Mouse (Mus musculus) MN1 (cell line): ENCODE data around the gene Pax2.
"Not testable (repeated sequence)": the region's sequence is repeated elsewhere in the genome, so short reads cannot be mapped to it uniquely, and the experiment has no call there.

Source experiments
- DNase-seq: peaks from one replicate; pipeline ENCODE4 v3.0.0-alpha.2; 2016; ENCODE audit warnings: low spot score

The Pax2 gene

DNA sequence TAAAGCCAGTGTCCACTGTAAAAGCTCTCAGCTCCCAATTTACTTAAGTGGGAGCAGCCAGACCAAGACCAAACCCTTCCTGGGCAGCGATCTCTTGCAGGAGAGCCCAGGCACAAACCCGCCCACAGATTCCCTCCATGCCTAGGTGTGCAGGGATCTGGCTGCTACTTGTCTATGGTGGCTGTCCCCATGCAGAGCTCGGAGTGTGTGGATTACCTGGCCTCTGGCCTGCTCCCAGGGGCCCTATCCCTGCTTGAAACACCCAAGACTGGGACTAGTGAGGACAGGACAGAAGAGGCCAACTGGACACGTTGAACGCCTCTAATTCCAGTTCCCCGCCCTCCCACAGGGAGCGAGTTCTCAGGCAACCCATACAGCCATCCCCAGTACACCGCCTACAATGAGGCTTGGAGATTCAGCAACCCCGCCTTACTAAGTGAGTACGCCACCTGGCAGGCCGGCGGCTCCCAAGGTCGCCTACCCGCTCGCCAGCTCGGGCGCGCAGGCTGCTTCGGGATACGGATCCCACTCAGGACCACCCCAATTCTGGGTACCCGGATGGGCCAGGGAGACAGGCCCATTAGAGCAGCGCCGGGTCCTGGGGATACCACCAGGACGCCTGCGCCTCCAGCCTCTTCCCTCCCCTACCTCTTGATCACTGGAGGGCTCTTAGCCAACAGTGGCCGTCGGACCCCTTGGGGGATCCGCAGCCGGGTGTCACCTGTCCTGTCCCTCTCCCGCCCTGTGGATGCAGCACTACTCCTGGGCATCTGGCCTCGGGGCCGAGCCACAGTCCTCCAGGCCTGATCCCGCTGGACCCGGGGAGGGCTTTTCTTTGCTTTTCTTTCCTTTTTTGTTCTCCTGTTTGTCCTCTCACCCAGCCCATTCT, 79.4 kb downstream of the Pax2 start:
- no peak for DNase-seq

GRCm38 (mm10) chr19:44835931-44836861, 80.4 kb downstream of the Pax2 start:
- DNase-seq: no peak

DNA sequence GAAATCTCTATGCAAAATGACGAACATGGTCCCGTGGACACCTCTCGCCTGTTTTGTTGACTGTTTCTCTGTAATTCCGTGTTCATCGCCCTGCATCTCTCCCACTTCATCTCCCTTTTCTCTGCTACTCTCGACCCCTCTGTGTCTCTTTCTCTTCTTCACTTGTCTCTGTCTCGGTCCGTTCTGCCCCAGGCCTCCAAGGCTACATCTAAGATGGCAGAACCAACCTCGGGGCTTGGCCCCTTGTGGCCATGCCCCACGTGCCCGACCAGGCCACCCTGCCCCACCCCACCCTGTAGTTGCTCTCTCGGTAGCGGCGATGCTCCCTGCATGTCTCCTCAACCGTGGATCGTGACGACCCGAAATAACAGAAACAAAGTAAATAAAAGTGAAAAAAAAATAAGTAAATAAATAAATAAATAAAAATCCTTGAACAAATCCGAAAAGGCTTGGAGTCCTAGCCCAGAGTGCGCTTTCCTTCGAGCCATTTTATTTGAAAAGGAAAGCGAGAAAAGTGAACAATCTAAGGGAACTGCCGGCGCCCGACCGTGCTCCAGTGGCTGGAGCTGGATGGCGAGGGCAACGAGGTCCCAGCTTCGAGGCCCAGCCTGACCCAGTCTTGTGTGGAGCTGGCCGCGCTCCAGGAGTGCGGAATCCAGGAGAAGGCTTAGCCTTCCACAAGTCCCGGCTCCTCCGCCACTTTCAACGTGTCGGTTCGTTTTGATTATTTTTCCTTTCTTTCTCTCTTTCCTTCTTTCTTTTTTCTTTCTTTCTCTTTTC, 81.8 kb downstream of the Pax2 start:
- DNase-seq: no peak

- no peak for DNase-seq
These were observed 82.5 kb downstream of the Pax2 start for GRCm38 (mm10) chr19:44838321-44838720.

DNA sequence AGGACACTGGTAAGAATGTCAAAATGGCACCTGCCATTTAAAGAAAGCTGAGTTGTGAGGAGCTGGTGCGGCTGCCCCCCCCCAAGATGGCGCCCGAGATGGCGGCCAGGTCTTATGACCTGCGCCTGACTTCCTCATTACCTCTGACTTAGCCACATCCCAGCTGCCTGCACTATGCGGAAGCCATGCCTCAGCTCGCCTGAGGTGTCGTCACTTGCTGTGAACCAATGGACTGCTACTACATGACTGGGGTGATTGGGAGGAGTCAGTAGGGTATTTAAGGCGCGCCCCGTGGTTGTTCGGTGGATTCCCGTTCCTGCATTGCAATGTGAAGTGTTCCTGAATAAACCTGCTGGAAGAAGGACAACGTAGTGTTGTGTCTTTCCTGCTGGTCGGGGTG, 86.8 kb downstream of the Pax2 start:
- DNase-seq: not testable (repeated sequence)

- no peak for DNase-seq
These were observed 93.6 kb downstream of the Pax2 start for GRCm38 (mm10) chr19:44849465-44849864.

- no peak for DNase-seq
These were observed 102.8 kb downstream of the Pax2 start for GRCm38 (mm10) chr19:44858671-44859070.

GRCm38 (mm10) chr19:44868766-44869165, 112.9 kb downstream of the Pax2 start:
- no peak for DNase-seq

DNA sequence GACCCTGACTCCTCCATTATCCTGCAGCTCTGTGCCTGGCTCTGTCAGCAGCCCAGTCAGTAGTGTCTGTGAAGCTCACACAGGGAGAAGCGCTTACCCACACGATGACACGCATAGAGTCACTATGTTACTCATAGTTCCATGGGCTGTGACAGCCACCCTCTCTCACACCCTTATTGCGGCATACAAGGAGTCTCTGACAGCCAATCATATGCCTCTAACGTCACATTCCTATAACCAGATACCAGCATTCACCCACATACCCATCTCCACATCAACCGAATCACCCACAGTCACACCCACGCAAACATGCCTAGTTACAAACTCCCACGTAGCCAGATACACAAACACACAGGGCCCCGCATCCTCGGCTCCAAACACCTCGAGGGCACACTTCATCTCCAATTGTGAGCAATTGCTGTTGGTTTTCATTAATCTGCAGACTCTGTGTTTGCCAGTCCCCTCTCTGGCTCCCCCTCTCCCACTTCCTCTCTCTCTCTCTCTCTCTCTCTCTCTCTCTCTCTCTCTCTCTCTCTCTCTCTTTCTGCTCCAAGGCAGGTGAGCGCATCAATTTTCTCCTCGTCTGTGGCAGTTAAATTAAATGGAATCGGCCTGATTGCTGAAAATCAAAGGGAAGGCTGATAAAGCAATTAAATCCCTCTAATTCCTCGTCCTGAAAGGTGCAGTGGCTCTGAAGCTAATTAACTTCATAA, 118.5 kb downstream of the Pax2 start:
- DNase-seq: no peak

DNA sequence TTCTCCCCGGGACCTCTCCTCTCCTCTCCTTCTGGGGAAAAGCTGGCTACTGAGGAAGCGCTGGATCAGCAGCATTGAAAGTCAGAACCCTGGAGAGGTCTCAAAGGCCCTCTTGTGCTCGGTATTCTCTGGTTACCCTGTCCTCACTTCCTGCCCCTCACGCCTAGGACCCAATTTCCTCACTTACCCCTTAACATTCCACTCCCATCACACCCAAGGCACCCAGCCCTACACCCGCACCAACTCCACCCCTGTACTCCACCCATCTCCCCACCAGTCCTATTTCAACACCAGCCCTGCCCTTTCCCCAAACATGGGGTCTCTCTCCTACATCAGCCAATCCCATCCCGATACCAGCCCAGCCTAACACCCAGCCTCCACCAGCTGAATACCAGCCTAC, 119.1 kb downstream of the Pax2 start:
- DNase-seq: no peak

DNA sequence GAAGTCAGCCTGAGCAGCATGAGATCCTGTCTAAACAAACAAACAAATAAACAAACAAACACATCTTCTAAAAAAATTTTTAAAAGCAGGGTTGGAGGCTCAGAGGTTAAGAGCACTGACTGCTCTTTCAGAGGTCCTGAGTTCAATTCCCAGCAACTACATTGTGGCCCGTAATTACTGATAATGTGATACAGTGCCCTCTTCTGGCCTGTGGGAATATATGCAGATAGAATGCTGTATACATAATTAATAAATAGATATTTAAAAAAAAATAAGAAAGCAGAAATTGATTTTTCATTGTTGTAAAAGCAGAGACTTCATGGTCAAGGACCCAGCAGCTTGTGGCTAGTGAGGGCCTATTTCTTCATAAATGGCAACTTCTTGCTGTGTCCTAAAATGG, 119.9 kb downstream of the Pax2 start:
- no peak for DNase-seq

DNA sequence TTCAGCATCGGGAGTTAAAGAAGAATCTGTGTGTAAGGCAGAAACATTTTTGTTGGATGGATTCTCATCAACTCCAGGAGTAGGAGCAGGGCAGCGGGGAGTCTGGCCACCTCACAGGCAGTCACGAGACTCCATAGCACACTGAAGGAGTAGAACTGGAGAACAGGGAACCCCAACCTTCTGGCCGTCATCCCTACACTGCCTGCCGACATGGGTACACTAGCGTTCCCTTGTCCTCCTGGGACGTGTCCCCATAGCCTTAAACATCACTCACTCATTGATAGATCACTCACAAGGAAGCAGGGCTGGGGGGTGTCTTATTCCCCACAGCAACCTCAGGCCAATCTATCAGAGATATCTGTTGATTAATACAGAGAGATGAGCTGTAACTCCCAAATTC, 120.7 kb downstream of the Pax2 start:
- DNase-seq: no peak

DNA sequence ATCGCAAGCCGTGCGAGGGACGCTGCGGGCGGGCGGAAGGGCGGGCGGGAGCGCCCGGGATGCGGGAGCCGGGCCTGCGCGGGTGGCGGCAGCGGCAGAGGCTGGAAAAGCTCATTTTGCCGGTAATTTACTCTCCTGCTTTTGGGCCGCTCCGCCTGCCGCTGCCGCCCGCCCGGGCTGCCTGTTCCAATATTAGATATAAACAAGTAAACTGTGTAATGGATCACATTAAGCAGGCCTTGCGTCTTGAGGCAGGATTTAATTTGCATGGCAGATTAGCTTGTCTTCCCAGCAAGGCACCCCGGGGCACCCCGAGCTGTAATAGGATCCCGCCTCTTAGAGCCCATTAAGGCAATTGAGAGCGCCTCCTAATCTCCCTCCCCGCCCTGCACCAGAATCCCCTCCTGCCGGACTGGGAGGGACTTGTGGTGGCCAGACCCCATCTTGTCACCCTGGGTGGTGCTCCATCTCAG, 126.7 kb downstream of the Pax2 start:
- no peak for DNase-seq

GRCm38 (mm10) chr19:44884331-44884730, 128.5 kb downstream of the Pax2 start:
- DNase-seq: no peak

DNA sequence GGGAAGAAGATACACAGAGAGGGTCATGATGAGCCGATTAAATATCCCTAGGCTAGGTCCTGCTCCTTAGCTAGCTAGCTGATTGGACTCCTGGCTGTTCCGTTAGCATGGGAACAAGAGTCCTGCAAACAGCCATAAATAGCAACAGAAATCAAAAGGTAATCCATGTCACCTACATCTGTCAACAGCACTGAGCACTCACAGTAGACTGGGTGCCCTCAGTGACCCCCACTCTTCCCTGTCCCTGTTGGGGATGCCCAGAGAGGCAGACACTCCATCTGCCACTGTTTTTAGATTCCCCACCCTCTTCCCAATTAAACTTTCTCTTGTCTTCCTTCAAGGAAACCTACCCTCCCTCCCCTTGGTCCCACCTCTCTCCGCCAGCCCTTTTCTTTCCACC, 130.6 kb downstream of the Pax2 start:
- no peak for DNase-seq
